16 mouse cellular contexts compared by ENCODE assay signal in genomic region chr2:49749730-49750576, GRCm38 (mm10). TPM values are rescaled to one million over a fixed set of nuclear protein-coding genes. Genes with fewer than 3 reads are reported as not detected.
A peak's percentile ranks its signal among the peaks of the same experiment; 100 is the strongest.
DNase-seq lines count a peak whose midpoint lies in the region; ATAC-seq and TF ChIP-seq lines count a peak whose summit lies in the region.
"Had no signal": no experiment of that assay in that cellular context is flagged by ENCODE, and none has a peak within 500 bp of the region (broad histone marks: within the 10 kb centered on the region; RNA-seq: fewer than 3 reads in every experiment).

No protein-coding gene starts in this region.

- no peaks in the 10 kb centered on the region for H3K36me3 ChIP-seq in lung, embryonic 14.5 days (ENCODE audit: insufficient read depth)
- no peaks in the 10 kb centered on the region for H3K36me3 ChIP-seq in heart, embryonic 16.5 days (ENCODE audit: control insufficient read depth, insufficient read depth)
- H3K36me3 ChIP-seq in stomach, embryonic 15.5 days = no peaks in the 10 kb centered on the region

- no peaks in the 10 kb centered on the region for H3K9me3 ChIP-seq in lung, embryonic 14.5 days (ENCODE audit: low read depth, low read length)
- H3K9me3 ChIP-seq in heart, embryonic 16.5 days (replicated peaks; ENCODE audit: control insufficient read depth, low read length) = no peaks in the 10 kb centered on the region
- H3K9me3 ChIP-seq in stomach, embryonic 15.5 days = no peaks in the 10 kb centered on the region
- H3K9me3 ChIP-seq: midbrain, embryonic 13.5 days had no signal

- 58% methylated on average over 11 of the region's 11 CpGs for WGBS in lung, embryonic 14.5 days
- 35% methylated on average over 11 of the region's 11 CpGs for WGBS in heart, embryonic 16.5 days
- 56% methylated on average over 11 of the region's 11 CpGs for WGBS in stomach, embryonic 15.5 days

- H3K4me1 ChIP-seq in lung, embryonic 14.5 days (ENCODE audit: insufficient read depth) = no peaks in the 10 kb centered on the region
- H3K4me1 ChIP-seq in heart, embryonic 16.5 days (ENCODE audit: control insufficient read depth, insufficient read depth, low read length) = peaks cover 16% of the 10 kb centered on the region
- H3K4me1 ChIP-seq in stomach, embryonic 15.5 days = peaks cover 10% of the 10 kb centered on the region

- no peak for TF ChIP-seq CTCF in lung, embryonic 14.5 days (IDR thresholded peaks at IDR 0.05; ENCODE audit: low read depth)

- no peak overlapping the region for H3K4me3 ChIP-seq in lung, embryonic 14.5 days (ENCODE audit: low read depth, low read length)
- no peak overlapping the region for H3K4me3 ChIP-seq in heart, embryonic 16.5 days (ENCODE audit: low read length)
- no peak overlapping the region for H3K4me3 ChIP-seq in stomach, embryonic 15.5 days (replicated peaks)
- H3K4me3 ChIP-seq: midbrain, embryonic 13.5 days had no signal

- peak; percentile 94 for DNase-seq in heart, adult 11 months
- DNase-seq in heart, postnatal 4 days = no peak
- peak; percentile 17 for DNase-seq in lung, embryonic 14.5 days
- no peak for DNase-seq in lung, postnatal 4 days
- no peak for DNase-seq in cerebellum, adult 9-11 months
- no peak for DNase-seq in gastrocnemius, postnatal 25 days
- DNase-seq: adrenal gland, postnatal 36 days; B cell, adult 2 months; cerebellum, postnatal 14 days; kidney, adult 18-20 months; kidney, postnatal 36 days; lung, postnatal 36 days had no signal

- no peak overlapping the region for H3K4me2 ChIP-seq in lung, embryonic 14.5 days
- H3K4me2 ChIP-seq in heart, embryonic 16.5 days (ENCODE audit: low read depth, low read length) = no peak overlapping the region
- no peak overlapping the region for H3K4me2 ChIP-seq in stomach, embryonic 15.5 days
- H3K4me2 ChIP-seq: hindbrain, embryonic 14.5 days; midbrain, embryonic 13.5 days had no signal

- no peaks in the 10 kb centered on the region for H3K27me3 ChIP-seq in lung, embryonic 14.5 days (ENCODE audit: insufficient read depth, low read length)
- no peaks in the 10 kb centered on the region for H3K27me3 ChIP-seq in heart, embryonic 16.5 days (ENCODE audit: control insufficient read depth, insufficient read depth, low read length)
- no peaks in the 10 kb centered on the region for H3K27me3 ChIP-seq in stomach, embryonic 15.5 days (replicated peaks)
- H3K27me3 ChIP-seq: midbrain, embryonic 13.5 days had no signal

- no peak overlapping the region for H3K9ac ChIP-seq in lung, embryonic 14.5 days
- H3K9ac ChIP-seq in heart, embryonic 16.5 days (ENCODE audit: low read length) = no peak overlapping the region
- no peak overlapping the region for H3K9ac ChIP-seq in stomach, embryonic 15.5 days
- H3K9ac ChIP-seq: hindbrain, embryonic 14.5 days; midbrain, embryonic 13.5 days had no signal

- no peak for ATAC-seq in lung, embryonic 14.5 days (ENCODE audit: insufficient read depth)
- peak; percentile 77 for ATAC-seq in heart, embryonic 16.5 days (replicated peaks; ENCODE audit: extremely low read depth, insufficient read depth, low FRiP score)
- ATAC-seq in stomach, embryonic 15.5 days (ENCODE audit: insufficient read depth, low FRiP score, low read depth) = peak; percentile 48; the same call in 1 of the 2 replicates
- ATAC-seq: midbrain, embryonic 13.5 days had no signal

- no peak overlapping the region for H3K27ac ChIP-seq in lung, embryonic 14.5 days (ENCODE audit: low read depth)
- H3K27ac ChIP-seq in heart, embryonic 16.5 days (ENCODE audit: low read length) = peak overlapping the region; percentile 35
- H3K27ac ChIP-seq in stomach, embryonic 15.5 days = no peak overlapping the region
- H3K27ac ChIP-seq: hindbrain, embryonic 14.5 days; midbrain, embryonic 13.5 days had no signal

RNA-seq across cellular contexts. Expression of gene Lypd6b, which starts 37.5 kb away (rescaled TPM):
- total RNA-seq in heart, postnatal 4 days (2021) = under 1 TPM; 0.23 to 0.24 TPM
- polyA plus RNA-seq in lung, embryonic 14.5 days (2014; fragmentation: Nextera tagmentation; extraction: Ambion mirVana) = 1.2 and 2.0 TPM in 2 replicates
- polyA plus RNA-seq in heart, embryonic 16.5 days (2015; fragmentation: Nextera tagmentation; extraction: Ambion mirVana) = 1.9 and 2.3 TPM in 2 replicates
- 18.0 and 18.1 TPM in 2 replicates for polyA plus RNA-seq in stomach, embryonic 15.5 days (2015; fragmentation: Nextera tagmentation; extraction: Ambion mirVana)
- total RNA-seq in gastrocnemius, postnatal 25 days (2021) = not detected

Comparison
In these comparisons a context has a peak if more than half of its experiments do, and no peak if none do; other contexts are left out.
1. DNase-seq: peak in heart, adult 11 months (single experiment) and lung, embryonic 14.5 days (single experiment); none in heart, postnatal 4 days (single experiment), lung, postnatal 4 days (0 of 2), cerebellum, adult 9-11 months (single experiment) and gastrocnemius, postnatal 25 days (single experiment).